Mouse (Mus musculus): ENCODE measurements around the gene Fam114a1. TPM values are rescaled to one million over a fixed set of nuclear protein-coding genes. Genes with fewer than 3 reads are reported as not detected.

Fam114a1 gene
- polyA plus RNA-seq (2012; rRNA removed) (5.1 and 8.5 TPM in 2 replicates), polyA plus RNA-seq (2014; fragmentation: Nextera tagmentation; extraction: Ambion mirVana) (7.1 and 8.4 TPM in 2 replicates)

DNA sequence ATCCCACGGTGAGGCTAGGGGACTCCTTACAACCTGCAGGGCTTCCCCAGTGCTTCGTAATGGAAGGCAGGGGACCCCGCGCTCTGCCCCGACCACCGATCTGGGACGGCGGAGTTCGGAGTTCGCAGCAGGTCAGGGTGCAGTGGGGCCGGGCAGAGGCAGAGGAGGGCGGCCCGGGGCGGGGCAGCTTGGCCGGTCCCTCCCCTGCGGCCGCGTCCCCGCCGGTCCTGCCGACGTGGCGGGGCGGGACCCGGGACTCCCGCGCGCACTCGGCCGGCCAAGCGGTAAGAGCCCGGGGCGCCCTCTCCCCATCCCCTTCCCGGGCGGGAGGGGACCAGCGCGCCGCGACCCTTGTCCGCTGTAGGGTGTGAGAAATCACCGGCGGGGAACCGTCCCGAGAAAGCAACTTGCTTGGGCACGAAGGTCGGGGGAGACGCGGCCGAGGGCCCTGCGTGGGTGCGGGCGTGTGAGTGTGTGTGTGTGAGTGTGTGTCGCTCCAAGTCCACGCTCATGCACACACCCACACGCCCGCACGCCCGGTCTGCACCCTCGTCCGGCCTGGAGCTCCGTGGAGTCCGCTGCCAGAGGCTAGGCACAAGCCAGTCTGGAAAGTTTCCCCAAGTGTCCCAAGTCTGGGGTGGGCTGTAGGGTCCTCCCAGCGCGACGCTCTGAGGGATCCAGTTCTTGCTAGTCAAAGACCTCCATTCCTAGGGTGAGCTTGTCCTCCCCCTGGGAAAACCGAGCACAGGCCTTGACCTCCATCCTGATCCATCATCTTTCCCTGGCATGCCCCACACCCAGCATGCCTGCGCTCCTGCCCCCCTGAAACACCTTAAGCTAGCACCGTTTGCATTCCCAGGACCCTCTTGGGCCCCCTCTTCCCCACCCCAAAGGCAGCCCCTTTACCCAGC lies at the start of gene Fam114a1:
Fam114a1 (plus strand) TSS at position 211 of the 911 bp plus-strand sequence.
- Histone ChIP-seq H3K36me3 (replicated peaks; ENCODE audit: control insufficient read depth, insufficient read depth, low read depth) (no peaks in the 10 kb centered on the region), H3K9me3 (ENCODE audit: control insufficient read depth, low read length) (no peaks in the 10 kb centered on the region), H3K9ac (replicated peaks) (peak within 1 kb of the TSS; percentile 52), H3K4me3 (ENCODE audit: insufficient read depth in 1 of 2, low read depth in 2 of 2, low read length in 2 of 2) (peak within 1 kb of the TSS; percentile 57 to 76), H3K4me1 (replicated peaks; ENCODE audit: control insufficient read depth in 2 of 2, insufficient read depth in 2 of 2, low read length in 1 of 2) (no peaks in the 10 kb centered on the region), H3K4me2 (ENCODE audit: low read depth) (peak within 1 kb of the TSS; percentile 68), H3K27ac (no peak within 1 kb of the TSS), H3K27me3 (ENCODE audit: control insufficient read depth, insufficient read depth, low read length) (peaks cover 4% of the 10 kb centered on the region; the same call in 1 of the 2 replicates)
- DNase-seq (ENCODE audit: low read depth in 3 of 3, low spot score in 3 of 3): peak; percentile 11 to 23 (median 20)
- TF ChIP-seq EP300 (IDR thresholded peaks at IDR 0.05; ENCODE audit: low read depth): no peak
- TF ChIP-seq CTCF (IDR thresholded peaks at IDR 0.05; ENCODE audit: low read depth): no peak
- ATAC-seq (ENCODE audit: insufficient read depth): peak; percentile 79
- 2% methylated on average over 67 of the region's 68 CpGs for WGBS (ENCODE audit: insufficient replicate concordance)

DNA sequence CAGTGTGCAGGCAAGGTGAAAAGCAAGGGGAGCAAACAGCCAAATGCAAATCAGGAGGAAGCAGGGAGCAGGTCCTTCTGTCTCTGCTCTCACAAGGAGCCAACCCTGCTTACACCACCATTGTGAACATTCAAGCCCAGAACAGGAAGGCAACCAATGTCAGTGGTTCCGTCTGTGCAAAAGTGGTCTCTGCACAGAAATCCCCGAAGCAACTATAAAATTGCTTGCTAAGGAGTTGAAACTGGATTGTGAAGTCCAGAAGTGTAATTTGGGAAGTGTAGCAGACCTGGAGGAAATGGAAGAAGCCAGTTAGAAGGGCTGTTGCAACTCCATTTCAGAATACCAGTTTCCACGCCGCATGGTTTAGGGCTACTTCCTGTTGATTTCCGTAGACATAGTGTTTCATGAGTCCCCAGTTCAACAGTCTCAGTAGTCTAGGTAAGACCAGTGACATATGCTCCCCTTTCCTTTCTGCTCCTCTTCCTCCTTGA lies 46.9 kb upstream of the Fam114a1 start:
- Histone ChIP-seq H3K4me1 (replicated peaks; ENCODE audit: control insufficient read depth in 2 of 2, insufficient read depth in 2 of 2, low read length in 1 of 2) (0 out of 4 replicates have a peak, but pooled peaks cover 0 to 1% of the 10 kb centered on the region in 2 experiments), H3K36me3 (replicated peaks; ENCODE audit: control insufficient read depth, insufficient read depth, low read depth) (no peaks in the 10 kb centered on the region), H3K4me3 (ENCODE audit: insufficient read depth in 1 of 2, low read depth in 2 of 2, low read length in 2 of 2) (no peak overlapping the region), H3K27ac (no peak overlapping the region), H3K4me2 (ENCODE audit: low read depth) (no peak overlapping the region), H3K27me3 (ENCODE audit: control insufficient read depth, insufficient read depth, low read length) (no peaks in the 10 kb centered on the region), H3K9ac (replicated peaks) (no peak overlapping the region), H3K9me3 (ENCODE audit: control insufficient read depth, low read length) (no peaks in the 10 kb centered on the region)
- ATAC-seq (ENCODE audit: insufficient read depth) (no peak), DNase-seq (ENCODE audit: low read depth in 3 of 3, low spot score in 3 of 3) (no peak)
- TF ChIP-seq EP300 (IDR thresholded peaks at IDR 0.05; ENCODE audit: low read depth) (no peak), CTCF (IDR thresholded peaks at IDR 0.05; ENCODE audit: low read depth) (no peak)
- 54% methylated on average over 5 of the region's 5 CpGs for WGBS (ENCODE audit: insufficient replicate concordance)

DNA sequence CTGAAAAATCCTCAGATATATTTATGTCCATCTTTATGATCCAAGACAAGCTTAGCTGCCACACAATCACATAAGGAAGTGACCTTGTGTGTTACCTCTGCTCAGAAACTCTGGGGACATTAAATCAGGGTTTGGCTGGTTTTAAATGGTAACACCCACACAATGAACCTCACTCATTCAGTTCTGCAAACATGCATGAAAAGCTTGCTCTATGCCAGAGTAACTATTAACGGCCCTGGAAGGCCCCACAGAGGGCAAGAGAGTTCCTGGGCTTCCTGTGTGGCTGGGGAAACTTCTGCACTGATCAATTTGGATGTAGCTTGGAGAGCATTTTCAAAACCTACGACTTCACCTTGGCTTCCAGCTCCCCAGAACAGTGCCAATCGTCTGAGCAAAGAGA lies 37.7 kb upstream of the Fam114a1 start:
- Histone ChIP-seq H3K36me3 (replicated peaks; ENCODE audit: control insufficient read depth, insufficient read depth, low read depth) (no peaks in the 10 kb centered on the region), H3K27me3 (ENCODE audit: control insufficient read depth, insufficient read depth, low read length) (no peaks in the 10 kb centered on the region), H3K4me1 (replicated peaks; ENCODE audit: control insufficient read depth in 2 of 2, insufficient read depth in 2 of 2, low read length in 1 of 2) (0 out of 4 replicates have a peak, but pooled peaks cover 0 to 1% of the 10 kb centered on the region in 2 experiments), H3K27ac (no peak overlapping the region), H3K4me3 (ENCODE audit: insufficient read depth in 1 of 2, low read depth in 2 of 2, low read length in 2 of 2) (no peak overlapping the region), H3K4me2 (ENCODE audit: low read depth) (no peak overlapping the region), H3K9me3 (ENCODE audit: control insufficient read depth, low read length) (no peaks in the 10 kb centered on the region), H3K9ac (replicated peaks) (no peak overlapping the region)
- WGBS (ENCODE audit: insufficient replicate concordance): 28% methylated on average over 3 of the region's 3 CpGs
- DNase-seq (ENCODE audit: low read depth in 3 of 3, low spot score in 3 of 3) (no peak), ATAC-seq (ENCODE audit: insufficient read depth) (no peak)
- TF ChIP-seq EP300 (IDR thresholded peaks at IDR 0.05; ENCODE audit: low read depth): no peak
- TF ChIP-seq CTCF (IDR thresholded peaks at IDR 0.05; ENCODE audit: low read depth): no peak

DNA sequence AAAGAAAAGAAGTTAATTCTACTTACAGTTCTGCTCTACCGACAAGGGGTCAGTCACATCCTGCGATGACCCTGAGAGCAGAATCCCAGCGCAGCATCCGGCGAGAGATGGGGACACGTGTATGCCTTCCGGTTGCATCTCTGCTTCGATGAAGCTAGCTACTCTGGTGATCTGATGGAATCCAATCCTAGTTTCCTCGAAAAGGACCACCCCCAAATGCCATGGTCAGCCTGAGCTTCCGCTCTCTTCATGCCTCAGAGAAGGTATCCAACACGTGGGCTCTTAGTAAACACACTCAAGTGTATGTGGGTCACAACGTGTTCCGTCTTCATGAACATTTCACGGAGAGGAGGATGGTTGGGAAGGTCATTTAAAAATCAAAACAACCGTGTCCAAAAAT lies 37.1 kb upstream of the Fam114a1 start:
- Histone ChIP-seq H3K4me1 (replicated peaks; ENCODE audit: control insufficient read depth in 2 of 2, insufficient read depth in 2 of 2, low read length in 1 of 2) (0 out of 4 replicates have a peak, but pooled peaks cover 0 to 1% of the 10 kb centered on the region in 2 experiments), H3K9ac (replicated peaks) (no peak overlapping the region), H3K4me3 (ENCODE audit: insufficient read depth in 1 of 2, low read depth in 2 of 2, low read length in 2 of 2) (no peak overlapping the region), H3K4me2 (ENCODE audit: low read depth) (no peak overlapping the region), H3K27ac (no peak overlapping the region), H3K9me3 (ENCODE audit: control insufficient read depth, low read length) (no peaks in the 10 kb centered on the region), H3K27me3 (ENCODE audit: control insufficient read depth, insufficient read depth, low read length) (no peaks in the 10 kb centered on the region), H3K36me3 (replicated peaks; ENCODE audit: control insufficient read depth, insufficient read depth, low read depth) (no peaks in the 10 kb centered on the region)
- ATAC-seq (ENCODE audit: insufficient read depth) (no peak), DNase-seq (ENCODE audit: low read depth in 3 of 3, low spot score in 3 of 3) (no peak)
- no peak for TF ChIP-seq CTCF (IDR thresholded peaks at IDR 0.05; ENCODE audit: low read depth)
- TF ChIP-seq EP300 (IDR thresholded peaks at IDR 0.05; ENCODE audit: low read depth): no peak
- 71% methylated on average over 15 of the region's 15 CpGs for WGBS (ENCODE audit: insufficient replicate concordance)

DNA sequence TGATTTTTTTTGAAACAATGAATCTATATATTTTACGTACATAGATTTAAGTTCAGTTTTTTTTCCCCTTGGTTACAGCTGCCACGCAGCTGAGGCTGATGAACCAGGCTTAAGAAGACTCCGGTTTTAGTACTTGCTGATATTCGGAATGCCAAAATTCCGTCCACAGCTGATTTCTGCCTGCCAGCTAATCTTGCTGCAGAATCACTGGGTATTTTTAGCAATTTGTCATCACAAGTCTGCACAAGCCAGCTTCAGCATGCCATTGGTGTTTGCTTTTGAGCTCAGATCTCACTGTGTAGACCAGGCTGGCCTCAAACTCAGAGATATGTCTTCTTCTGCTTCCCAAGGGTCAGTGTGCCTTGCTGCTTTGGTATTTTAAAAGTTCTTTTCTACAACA lies 18.4 kb upstream of the Fam114a1 start:
- no peak overlapping the region for H3K4me3 ChIP-seq (ENCODE audit: insufficient read depth in 1 of 2, low read depth in 2 of 2, low read length in 2 of 2)
- no peaks in the 10 kb centered on the region for H3K9me3 ChIP-seq (ENCODE audit: control insufficient read depth, low read length)
- no peaks in the 10 kb centered on the region for H3K4me1 ChIP-seq (replicated peaks; ENCODE audit: control insufficient read depth in 2 of 2, insufficient read depth in 2 of 2, low read length in 1 of 2)
- no peak overlapping the region for H3K9ac ChIP-seq (replicated peaks)
- H3K27me3 ChIP-seq (ENCODE audit: control insufficient read depth, insufficient read depth, low read length): no peaks in the 10 kb centered on the region
- no peaks in the 10 kb centered on the region for H3K36me3 ChIP-seq (replicated peaks; ENCODE audit: control insufficient read depth, insufficient read depth, low read depth)
- no peak for TF ChIP-seq CTCF (IDR thresholded peaks at IDR 0.05; ENCODE audit: low read depth)
- DNase-seq (ENCODE audit: low read depth in 3 of 3, low spot score in 3 of 3): no peak
- 69% methylated on average over 5 of the region's 5 CpGs for WGBS (ENCODE audit: insufficient replicate concordance)
- ATAC-seq (ENCODE audit: insufficient read depth): no peak
- no peak overlapping the region for H3K27ac ChIP-seq
- no peak overlapping the region for H3K4me2 ChIP-seq (ENCODE audit: low read depth)

Data from liver, embryonic 14.5 days (tissue).